Mouse (Mus musculus): ENCODE measurements around the gene Foxb1.

The Foxb1 gene

GRCm38 (mm10) chr9:69760371-69761301 lies at the start of gene Foxb1:
Gene Foxb1 (minus strand): TSS chr9:69760940.
- DNase-seq (ENCODE audit: low read depth, low spot score): no peak

- DNase-seq (ENCODE audit: low read depth, low spot score): peak; percentile 46
These were observed 29.8 kb upstream of the Foxb1 start for GRCm38 (mm10) chr9:69790562-69790961.

- DNase-seq (ENCODE audit: low read depth, low spot score): no peak
These were observed 19.3 kb upstream of the Foxb1 start for GRCm38 (mm10) chr9:69779996-69780395.

GRCm38 (mm10) chr9:69769949-69770585 lies 9.3 kb upstream of the Foxb1 start:
- no peak for DNase-seq (ENCODE audit: low read depth, low spot score)

- DNase-seq (ENCODE audit: low read depth, low spot score): no peak
These were observed 8.6 kb upstream of the Foxb1 start for GRCm38 (mm10) chr9:69769091-69769948.

GRCm38 (mm10) chr9:69768136-69768875 lies 7.6 kb upstream of the Foxb1 start:
- no peak for DNase-seq (ENCODE audit: low read depth, low spot score)

- no peak for DNase-seq (ENCODE audit: low read depth, low spot score)
These were observed 6.7 kb upstream of the Foxb1 start for GRCm38 (mm10) chr9:69767421-69767820.

GRCm38 (mm10) chr9:69766936-69767335 lies 6.2 kb upstream of the Foxb1 start:
- DNase-seq (ENCODE audit: low read depth, low spot score): no peak

- DNase-seq (ENCODE audit: low read depth, low spot score): no peak
These were observed 5.6 kb upstream of the Foxb1 start for GRCm38 (mm10) chr9:69766301-69766700.

GRCm38 (mm10) chr9:69765483-69766050 lies 4.8 kb upstream of the Foxb1 start:
- DNase-seq (ENCODE audit: low read depth, low spot score): no peak

GRCm38 (mm10) chr9:69764586-69765482 lies 4.1 kb upstream of the Foxb1 start:
- no peak for DNase-seq (ENCODE audit: low read depth, low spot score)

- no peak for DNase-seq (ENCODE audit: low read depth, low spot score)
These were observed 3.2 kb upstream of the Foxb1 start for GRCm38 (mm10) chr9:69763681-69764585.

- DNase-seq (ENCODE audit: low read depth, low spot score): no peak
These were observed 2.0 kb upstream of the Foxb1 start for GRCm38 (mm10) chr9:69762703-69763102.

- no peak for DNase-seq (ENCODE audit: low read depth, low spot score)
These were observed 1.5 kb upstream of the Foxb1 start for GRCm38 (mm10) chr9:69762221-69762620.

- no peak for DNase-seq (ENCODE audit: low read depth, low spot score)
These were observed 829 bp upstream of the Foxb1 start for GRCm38 (mm10) chr9:69761569-69761968.

- DNase-seq (ENCODE audit: low read depth, low spot score): no peak
These were observed 969 bp downstream of the Foxb1 start for GRCm38 (mm10) chr9:69759721-69760221.

- DNase-seq (ENCODE audit: low read depth, low spot score): no peak
These were observed 1.7 kb downstream of the Foxb1 start for GRCm38 (mm10) chr9:69758946-69759615.

- no peak for DNase-seq (ENCODE audit: low read depth, low spot score)
These were observed 2.2 kb downstream of the Foxb1 start for GRCm38 (mm10) chr9:69758506-69758905.
